Mouse (Mus musculus) gastrocnemius, adult 2 months (tissue): Measurements from ENCODE around the gene Chid1. TPM values are rescaled to one million over a fixed set of nuclear protein-coding genes. Genes with fewer than 3 reads are reported as not detected.

Experiments
- DNase-seq: peaks from one replicate; pipeline ENCODE4 v3.0.0; 2022
- H3K27ac ChIP-seq: fragments of 200-600 bp; 2 replicates; pipeline ENCODE4 v1.8.1; 2022; ENCODE audit warnings: mild to moderate bottlenecking
- H3K4me3 ChIP-seq: fragments of 200-600 bp; 2 replicates; pipeline ENCODE4 v1.8.1; 2022; ENCODE audit warnings: mild to moderate bottlenecking, moderate library complexity
- CTCF ChIP-seq: fragments of 200-600 bp; IDR thresholded peaks from 2 replicates; pipeline ENCODE4 v1.8.1; 2022; ENCODE audit warnings: antibody characterized with exemption, mild to moderate bottlenecking, moderate library complexity
- intact Hi-C: fragments of 180-260 bp; cut with DNase I; formaldehyde crosslinking; loops from one replicate; pipeline ENCODE4 v1.15.1; 2025
- long read RNA-seq, 2 experiments: library from polyadenylated mRNA; stranded (forward); transcript quantifications; one replicate each; pipeline ENCODE4 v2.0.0; 2021
- total RNA-seq, 2 experiments: library from RNA; stranded (reverse); gene quantifications; 2 replicates each; pipeline ENCODE4 v1.2.3; 2021

The Chid1 gene
- 10 to 100 TPM; 11.5 to 21.6 TPM for total RNA-seq
- long read RNA-seq, experiment 1, full-length matches to known transcripts: 32 of 39 reads
- long read RNA-seq, experiment 1, partial matches to known transcripts: 1 of 39 reads
- long read RNA-seq, experiment 1, other reads (novel, unspliced or antisense): 6 of 39 reads
- long read RNA-seq, experiment 2, full-length matches to known transcripts: 39 of 44 reads
- long read RNA-seq, experiment 2, partial matches to known transcripts: 2 of 44 reads
- long read RNA-seq, experiment 2, other reads (novel, unspliced or antisense): 3 of 44 reads

- H3K27ac ChIP-seq: peak within 1 kb of the TSS; percentile 93
- H3K4me3 ChIP-seq: peak within 1 kb of the TSS; percentile 92
- DNase-seq: peak; percentile 99
- intact Hi-C loops: loop anchor here (1.0 to 5.0 kb wide), 2 partner anchors 23 to 142 kb away; partner anchors contain the start of gene Ap2a2
- no peak for TF ChIP-seq CTCF
These were observed at the start of gene Chid1 for GRCm38 (mm10) chr7:141539556-141540311. Gene Chid1, minus strand, starts transcription at chr7:141539857.

- no peak overlapping the region for H3K27ac ChIP-seq
- no peak for TF ChIP-seq CTCF
- DNase-seq: no peak
- no peak overlapping the region for H3K4me3 ChIP-seq
- intact Hi-C loops: no loop called here
These were observed 49.2 kb upstream of the Chid1 start for GRCm38 (mm10) chr7:141588890-141589289.

- intact Hi-C loops: no loop called here
- Histone ChIP-seq H3K4me3 (no peak overlapping the region), H3K27ac (no peak overlapping the region)
- no peak for DNase-seq
- no peak for TF ChIP-seq CTCF
These were observed 46.2 kb upstream of the Chid1 start for GRCm38 (mm10) chr7:141585881-141586280.

GRCm38 (mm10) chr7:141585288-141585687 is 45.6 kb upstream of the Chid1 start:
- TF ChIP-seq CTCF: no peak
- no peak overlapping the region for H3K27ac ChIP-seq
- intact Hi-C loops: no loop called here
- no peak for DNase-seq
- no peak overlapping the region for H3K4me3 ChIP-seq

GRCm38 (mm10) chr7:141584048-141584841 is 44.6 kb upstream of the Chid1 start:
- H3K27ac ChIP-seq: no peak overlapping the region
- intact Hi-C loops: no loop called here
- TF ChIP-seq CTCF: no peak

GRCm38 (mm10) chr7:141581323-141581722 is 41.7 kb upstream of the Chid1 start:
- H3K27ac ChIP-seq: no peak overlapping the region
- TF ChIP-seq CTCF: no peak
- intact Hi-C loops: no loop called here
- no peak overlapping the region for H3K4me3 ChIP-seq
- no peak for DNase-seq

More at GRCm38 (mm10) chr7:141584048-141584841, 44.6 kb upstream of the Chid1 start:
- H3K4me3 ChIP-seq: no peak overlapping the region
- DNase-seq: no peak

GRCm38 (mm10) chr7:141578943-141579342 is 39.3 kb upstream of the Chid1 start:
- Histone ChIP-seq H3K27ac (no peak overlapping the region), H3K4me3 (no peak overlapping the region)
- no peak for DNase-seq
- no peak for TF ChIP-seq CTCF
- intact Hi-C loops: no loop called here

- intact Hi-C loops: no loop called here
- TF ChIP-seq CTCF: no peak
- Histone ChIP-seq H3K4me3 (no peak overlapping the region), H3K27ac (no peak overlapping the region)
- no peak for DNase-seq
These were observed 38.9 kb upstream of the Chid1 start for GRCm38 (mm10) chr7:141578511-141578910.

- no peak for TF ChIP-seq CTCF
- DNase-seq: no peak
- no peak overlapping the region for H3K27ac ChIP-seq
- intact Hi-C loops: no loop called here
- H3K4me3 ChIP-seq: no peak overlapping the region
These were observed 38.1 kb upstream of the Chid1 start for GRCm38 (mm10) chr7:141577801-141578200.

- intact Hi-C loops: no loop called here
- Histone ChIP-seq H3K27ac (no peak overlapping the region), H3K4me3 (no peak overlapping the region)
- no peak for TF ChIP-seq CTCF
- DNase-seq: no peak
These were observed 35.8 kb upstream of the Chid1 start for GRCm38 (mm10) chr7:141575481-141575880.

- no peak for DNase-seq
- no peak for TF ChIP-seq CTCF
- H3K4me3 ChIP-seq: no peak overlapping the region
- no peak overlapping the region for H3K27ac ChIP-seq
- intact Hi-C loops: no loop called here
These were observed 34.4 kb upstream of the Chid1 start for GRCm38 (mm10) chr7:141574041-141574440.

- no peak for TF ChIP-seq CTCF
- no peak for DNase-seq
- Histone ChIP-seq H3K4me3 (no peak overlapping the region), H3K27ac (no peak overlapping the region)
- intact Hi-C loops: no loop called here
These were observed 31.1 kb upstream of the Chid1 start for GRCm38 (mm10) chr7:141570625-141571295.
